Mouse (Mus musculus): Measurements from ENCODE around the gene Ppp1r14c.

GRCm38 (mm10) chr10:3366870-3367431 is 1.1 kb downstream of the Ppp1r14c start:
- TF ChIP-seq POLR2A (IDR thresholded peaks at IDR 0.05; ENCODE audit: low read depth, low read length) (no peak), CTCF (conservative IDR thresholded peaks at IDR 0.05; ENCODE audit: insufficient read depth, insufficient read length, low read depth, low read length) (no peak)

Data from kidney, adult 2 months (tissue).